Mouse (Mus musculus): ENCODE measurements at regions not wholly inside any gene's neighbourhood (a gene's known extent, or its start where the extent isn't known, plus 50 kb on each side); places are given as distances from the start of the nearest gene placed in this dataset.

DNA sequence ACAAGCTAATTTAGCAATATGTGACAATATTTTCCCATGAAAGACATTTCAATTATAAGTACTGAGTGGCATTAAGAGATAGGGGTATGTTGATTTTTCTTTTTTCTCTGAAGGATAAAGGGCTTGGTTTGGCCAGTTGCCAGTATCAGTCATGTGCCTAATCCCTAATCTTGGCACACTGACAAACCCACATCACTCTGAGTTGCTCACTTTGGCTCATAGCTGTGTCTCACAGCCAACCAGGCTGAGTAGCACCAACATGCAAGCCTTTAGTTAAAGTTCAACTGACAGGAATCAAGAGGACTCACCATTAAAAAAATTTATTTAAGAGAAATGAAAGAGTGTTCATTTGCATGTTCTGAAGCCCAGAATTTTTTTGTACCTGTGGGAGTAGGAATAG lies 1861.1 kb upstream of the Cntnap5a start:
- peak; percentile 1 for DNase-seq (ENCODE audit: low read depth)

DNA sequence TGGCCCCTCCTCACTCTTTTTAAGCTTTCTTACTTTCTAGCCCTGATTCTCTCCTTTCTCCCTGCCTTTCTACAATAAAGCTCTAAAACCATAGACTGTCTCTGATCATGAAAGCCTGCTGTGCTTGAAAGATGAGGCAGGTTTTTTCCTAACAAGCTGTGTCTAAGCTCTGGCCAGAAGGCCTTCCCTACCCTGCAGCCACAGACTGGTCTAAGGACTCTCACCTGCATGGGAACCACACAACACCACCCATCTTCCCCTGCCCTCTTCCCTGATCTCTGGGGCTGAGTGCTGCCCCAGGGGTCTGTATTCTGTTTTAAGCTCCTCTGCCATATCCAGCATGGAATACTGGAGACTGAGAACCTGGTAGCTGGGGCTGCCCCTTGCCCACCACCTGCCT lies 1832.1 kb upstream of the Cntnap5a start:
- no peak for DNase-seq (ENCODE audit: low read depth)

Data from 416B (cell line).